Mouse (Mus musculus): ENCODE data around the gene Ston1.
A peak's percentile ranks its signal among the peaks of the same experiment; 100 is the strongest.

The Ston1 gene

DNA sequence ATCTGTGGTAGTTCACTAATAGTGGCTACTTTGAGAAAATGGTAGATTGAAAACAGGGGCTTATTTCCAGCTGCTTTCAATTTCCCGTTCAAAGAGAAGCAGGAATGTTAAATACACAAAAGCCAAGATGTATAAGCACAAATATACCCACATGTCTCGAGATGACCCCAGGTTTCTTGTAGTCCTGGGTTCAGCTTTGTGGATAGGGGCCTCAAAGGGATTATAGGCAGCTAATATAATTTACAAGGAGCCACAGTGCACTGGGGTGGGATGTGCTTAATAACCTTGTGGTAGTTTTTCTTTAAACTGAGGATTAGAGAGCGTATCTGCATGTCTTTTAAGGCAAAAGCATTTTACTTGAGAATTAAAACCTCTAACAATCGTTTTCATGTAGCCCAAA lies 73.3 kb downstream of the Ston1 start:
- no peak for DNase-seq (ENCODE audit: low read depth, low spot score)

GRCm38 (mm10) chr17:88675310-88676309 lies 78.1 kb downstream of the Ston1 start:
- no peak for DNase-seq (ENCODE audit: low read depth, low spot score)

GRCm38 (mm10) chr17:88688226-88688625 lies 90.7 kb downstream of the Ston1 start:
- no peak for DNase-seq (ENCODE audit: low read depth, low spot score)

GRCm38 (mm10) chr17:88696656-88697333 lies 99.3 kb downstream of the Ston1 start:
- no peak for DNase-seq (ENCODE audit: low read depth, low spot score)

GRCm38 (mm10) chr17:88700901-88701300 lies 103.4 kb downstream of the Ston1 start:
- no peak for DNase-seq (ENCODE audit: low read depth, low spot score)

GRCm38 (mm10) chr17:88702345-88702744 lies 104.9 kb downstream of the Ston1 start:
- DNase-seq (ENCODE audit: low read depth, low spot score) = no peak

GRCm38 (mm10) chr17:88703112-88703511 lies 105.6 kb downstream of the Ston1 start:
- DNase-seq (ENCODE audit: low read depth, low spot score) = no peak

- DNase-seq (ENCODE audit: low read depth, low spot score) = peak; percentile 86
These were observed 108.8 kb downstream of the Ston1 start for GRCm38 (mm10) chr17:88706231-88706649.

Measured in ES-CJ7 (cell line).